Mouse (Mus musculus) olfactory bulb, adult 2 months (tissue): ENCODE results near the gene Trmt13.

ENCODE experiments used
- CTCF ChIP-seq: fragments of 200-500 bp; IDR thresholded peaks from 2 replicates; pipeline ENCODE4 v1.5.1; 2012; ENCODE audit warnings: low read depth, mild to moderate bottlenecking, low read length, moderate library complexity; ENCODE audit not compliant: insufficient read depth
- POLR2A ChIP-seq: fragments of 200-500 bp; IDR thresholded peaks from 2 replicates; pipeline ENCODE4 v1.6.1; 2012; ENCODE audit warnings: mild to moderate bottlenecking, low read depth, low read length, moderate library complexity; ENCODE audit not compliant: insufficient read depth

DNA sequence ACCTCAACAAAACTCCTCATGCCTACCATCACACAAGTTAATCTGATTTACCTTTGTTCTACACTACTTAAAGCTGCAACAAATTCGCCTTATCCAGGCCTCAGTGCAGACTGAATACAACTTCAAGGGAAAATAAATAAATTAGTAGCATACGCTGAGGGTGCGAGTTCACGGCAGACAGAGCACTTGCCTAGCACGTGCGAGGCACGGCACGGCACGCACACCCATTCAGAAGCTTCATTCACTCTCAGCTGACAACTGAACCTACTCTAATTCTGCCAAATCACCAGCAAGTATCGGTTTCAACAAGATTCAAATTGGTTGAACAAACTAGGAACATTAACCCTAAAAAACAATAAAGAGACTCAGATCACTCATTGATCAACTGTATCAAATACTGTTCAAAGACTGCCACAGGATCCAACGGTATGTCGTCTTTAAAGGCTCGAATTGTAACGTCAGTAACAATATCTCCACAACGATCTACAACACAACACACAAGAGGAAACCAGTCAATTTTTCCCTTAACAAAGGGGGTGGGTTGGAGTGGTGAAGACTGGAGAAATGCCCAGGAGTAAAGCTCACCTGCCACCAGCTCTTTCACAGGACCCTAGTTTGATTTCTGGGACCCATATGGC is 44.7 kb upstream of the Trmt13 start:
- TF ChIP-seq POLR2A: no peak
- TF ChIP-seq CTCF: no peak
